Mouse (Mus musculus) lung, postnatal 0 days (tissue): Measurements from ENCODE around the gene Cmtm6.

Source experiments
- CTCF ChIP-seq: IDR thresholded peaks from 2 replicates; pipeline ENCODE4 v1.5.1; 2016; ENCODE audit warnings: antibody characterized with exemption, mild to moderate bottlenecking
- EP300 ChIP-seq: IDR thresholded peaks from 2 replicates; pipeline ENCODE4 v1.6.1; 2016; ENCODE audit warnings: antibody characterized with exemption, mild to moderate bottlenecking, control low read depth

GRCm38 (mm10) chr9:114768066-114768465, 37.1 kb downstream of the Cmtm6 start:
- TF ChIP-seq CTCF (no peak), EP300 (no peak)
